Mouse (Mus musculus): ENCODE results near the gene Il17a. TPM values are rescaled to one million over a fixed set of nuclear protein-coding genes. Genes with fewer than 3 reads are reported as not detected.

Gene Il17a
- polyA plus RNA-seq, 1 experiment from 2014 or later: not detected

DNA sequence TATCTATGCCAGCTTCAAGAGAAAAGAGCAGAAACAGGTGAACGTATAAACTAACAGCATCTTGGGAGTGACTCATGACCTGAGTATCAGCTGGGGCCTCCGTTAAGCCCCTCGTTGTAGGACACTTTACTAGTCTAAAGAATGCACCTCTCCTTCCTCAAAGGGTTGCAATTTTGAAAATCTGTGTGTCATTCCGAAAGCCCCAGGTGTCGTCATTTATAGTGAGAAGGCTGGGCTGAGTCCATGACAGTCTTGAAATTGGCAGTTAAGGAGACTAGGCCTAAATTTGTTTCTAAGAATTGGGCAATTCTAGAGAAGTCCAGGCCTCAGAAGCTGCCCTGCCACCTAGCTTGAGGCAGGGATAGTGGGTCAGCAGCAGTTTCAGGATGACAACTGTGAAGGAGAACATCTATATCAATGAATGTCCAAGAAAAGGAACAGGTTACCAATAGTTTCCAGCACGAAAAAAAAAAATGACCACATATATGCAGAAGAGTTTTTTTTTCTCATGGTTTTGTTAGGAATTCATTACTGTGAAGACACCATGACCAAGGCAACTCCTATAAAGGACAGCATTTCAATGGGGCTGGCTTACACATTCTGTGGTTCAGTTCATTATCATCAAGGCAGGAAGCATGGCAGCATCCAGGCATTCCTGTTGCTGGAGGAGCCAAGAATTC, 36.9 kb upstream of the Il17a start:
- Histone ChIP-seq H3K4me2 (ENCODE audit: low read depth, low read length) (no peak overlapping the region), H3K9me3 (replicated peaks; ENCODE audit: control insufficient read depth, low read length) (no peaks in the 10 kb centered on the region), H3K36me3 (replicated peaks; ENCODE audit: control insufficient read depth, insufficient read depth, low read depth, low read length) (no peaks in the 10 kb centered on the region), H3K4me1 (ENCODE audit: control insufficient read depth, insufficient read depth, low read length) (no peaks in the 10 kb centered on the region), H3K4me3 (ENCODE audit: low read depth, low read length) (no peak overlapping the region), H3K27ac (replicated peaks; ENCODE audit: low read depth, low read length) (no peak overlapping the region), H3K27me3 (ENCODE audit: control insufficient read depth, insufficient read depth, low read length) (no peaks in the 10 kb centered on the region), H3K9ac (replicated peaks; ENCODE audit: low read length) (no peak overlapping the region)
- WGBS: 85% methylated on average over 6 of the region's 6 CpGs
- DNase-seq (ENCODE audit: low spot score) (no peak), ATAC-seq (replicated peaks; ENCODE audit: insufficient number of reproducible peaks, low FRiP score, low TSS enrichment, low read depth) (no peak)

GRCm38 (mm10) chr1:20700011-20700410, 30.7 kb upstream of the Il17a start:
- DNase-seq (ENCODE audit: low spot score): peak; percentile 19
- no peak overlapping the region for H3K9ac ChIP-seq (replicated peaks; ENCODE audit: low read length)
- WGBS: 76% methylated on average over 3 of the region's 3 CpGs
- H3K36me3 ChIP-seq (replicated peaks; ENCODE audit: control insufficient read depth, insufficient read depth, low read depth, low read length): no peaks in the 10 kb centered on the region
- ATAC-seq (replicated peaks; ENCODE audit: insufficient number of reproducible peaks, low FRiP score, low TSS enrichment, low read depth): no peak
- H3K27ac ChIP-seq (replicated peaks; ENCODE audit: low read depth, low read length): no peak overlapping the region
- H3K4me2 ChIP-seq (ENCODE audit: low read depth, low read length): no peak overlapping the region
- H3K4me3 ChIP-seq (ENCODE audit: low read depth, low read length): no peak overlapping the region
- no peaks in the 10 kb centered on the region for H3K27me3 ChIP-seq (ENCODE audit: control insufficient read depth, insufficient read depth, low read length)
- H3K4me1 ChIP-seq (ENCODE audit: control insufficient read depth, insufficient read depth, low read length): no peaks in the 10 kb centered on the region
- no peaks in the 10 kb centered on the region for H3K9me3 ChIP-seq (replicated peaks; ENCODE audit: control insufficient read depth, low read length)

DNA sequence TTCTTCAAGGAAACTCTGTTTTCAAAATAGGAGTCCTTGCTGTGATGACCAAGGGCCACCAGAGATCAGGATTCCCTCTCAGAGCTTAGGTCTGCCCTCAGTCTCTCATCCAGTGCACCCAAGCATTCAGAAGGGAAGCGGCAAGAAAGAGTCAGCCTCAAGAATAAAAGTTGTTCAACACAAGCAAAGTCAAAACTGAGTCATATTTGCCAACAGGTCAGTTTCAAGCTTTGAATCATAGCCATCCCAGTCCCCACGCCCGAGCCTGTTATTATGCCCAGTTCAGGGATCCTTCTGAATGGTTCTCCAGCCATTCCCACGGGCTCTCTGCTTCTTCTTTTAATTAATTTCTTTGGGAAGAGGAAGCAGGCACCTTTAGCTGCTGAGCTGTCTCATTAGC, 5.9 kb downstream of the Il17a start:
- Histone ChIP-seq H3K4me1 (ENCODE audit: control insufficient read depth, insufficient read depth, low read length) (no peaks in the 10 kb centered on the region), H3K9me3 (replicated peaks; ENCODE audit: control insufficient read depth, low read length) (no peaks in the 10 kb centered on the region), H3K27me3 (ENCODE audit: control insufficient read depth, insufficient read depth, low read length) (no peaks in the 10 kb centered on the region), H3K4me2 (ENCODE audit: low read depth, low read length) (no peak overlapping the region), H3K36me3 (replicated peaks; ENCODE audit: control insufficient read depth, insufficient read depth, low read depth, low read length) (no peaks in the 10 kb centered on the region), H3K27ac (replicated peaks; ENCODE audit: low read depth, low read length) (no peak overlapping the region), H3K9ac (replicated peaks; ENCODE audit: low read length) (no peak overlapping the region), H3K4me3 (ENCODE audit: low read depth, low read length) (no peak overlapping the region)
- WGBS: 85% methylated on average over 4 of the region's 4 CpGs
- DNase-seq (ENCODE audit: low spot score): no peak
- no peak for ATAC-seq (replicated peaks; ENCODE audit: insufficient number of reproducible peaks, low FRiP score, low TSS enrichment, low read depth)

- H3K27me3 ChIP-seq (ENCODE audit: control insufficient read depth, insufficient read depth, low read length): no peaks in the 10 kb centered on the region
- H3K9me3 ChIP-seq (replicated peaks; ENCODE audit: control insufficient read depth, low read length): no peaks in the 10 kb centered on the region
- no peaks in the 10 kb centered on the region for H3K4me1 ChIP-seq (ENCODE audit: control insufficient read depth, insufficient read depth, low read length)
- H3K27ac ChIP-seq (replicated peaks; ENCODE audit: low read depth, low read length): no peak overlapping the region
- no peak overlapping the region for H3K4me3 ChIP-seq (ENCODE audit: low read depth, low read length)
- WGBS: 81% methylated on average over 2 of the region's 2 CpGs
- ATAC-seq (replicated peaks; ENCODE audit: insufficient number of reproducible peaks, low FRiP score, low TSS enrichment, low read depth) (no peak), DNase-seq (ENCODE audit: low spot score) (no peak)
- no peak overlapping the region for H3K9ac ChIP-seq (replicated peaks; ENCODE audit: low read length)
- H3K36me3 ChIP-seq (replicated peaks; ENCODE audit: control insufficient read depth, insufficient read depth, low read depth, low read length): no peaks in the 10 kb centered on the region
- no peak overlapping the region for H3K4me2 ChIP-seq (ENCODE audit: low read depth, low read length)
Measured at GRCm38 (mm10) chr1:20738483-20738882, 7.8 kb downstream of the Il17a start.

- H3K4me1 ChIP-seq (ENCODE audit: control insufficient read depth, insufficient read depth, low read length): no peaks in the 10 kb centered on the region
- no peak overlapping the region for H3K9ac ChIP-seq (replicated peaks; ENCODE audit: low read length)
- H3K4me3 ChIP-seq (ENCODE audit: low read depth, low read length): no peak overlapping the region
- no peak overlapping the region for H3K27ac ChIP-seq (replicated peaks; ENCODE audit: low read depth, low read length)
- 78% methylated on average over 3 of the region's 3 CpGs for WGBS
- H3K27me3 ChIP-seq (ENCODE audit: control insufficient read depth, insufficient read depth, low read length): no peaks in the 10 kb centered on the region
- DNase-seq (ENCODE audit: low spot score) (no peak), ATAC-seq (replicated peaks; ENCODE audit: insufficient number of reproducible peaks, low FRiP score, low TSS enrichment, low read depth) (no peak)
- H3K4me2 ChIP-seq (ENCODE audit: low read depth, low read length): no peak overlapping the region
- no peaks in the 10 kb centered on the region for H3K36me3 ChIP-seq (replicated peaks; ENCODE audit: control insufficient read depth, insufficient read depth, low read depth, low read length)
- no peaks in the 10 kb centered on the region for H3K9me3 ChIP-seq (replicated peaks; ENCODE audit: control insufficient read depth, low read length)
Measured at GRCm38 (mm10) chr1:20740496-20740998, 9.8 kb downstream of the Il17a start.

DNA sequence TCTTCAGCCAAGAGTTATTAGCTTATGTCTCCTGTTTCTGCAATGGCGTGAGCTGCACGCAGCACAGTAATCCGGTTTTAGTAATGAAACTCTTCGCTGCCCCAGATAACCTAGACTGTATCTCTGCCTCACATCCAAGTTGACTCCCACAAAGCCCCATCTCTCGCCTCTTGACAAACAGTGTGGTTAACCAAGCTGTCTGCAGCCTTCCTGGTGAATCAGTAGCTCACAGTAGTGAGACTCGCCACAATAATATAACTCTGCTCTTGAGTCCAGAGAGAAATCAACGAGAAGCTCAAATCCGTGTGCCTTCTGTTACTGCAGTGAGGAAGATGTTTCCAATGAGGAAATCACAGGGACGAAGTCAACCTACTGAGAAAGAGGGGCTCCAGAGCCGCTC, 23.7 kb downstream of the Il17a start:
- WGBS: 88% methylated on average over 10 of the region's 10 CpGs
- H3K9ac ChIP-seq (replicated peaks; ENCODE audit: low read length): no peak overlapping the region
- no peak for DNase-seq (ENCODE audit: low spot score)
- no peaks in the 10 kb centered on the region for H3K4me1 ChIP-seq (ENCODE audit: control insufficient read depth, insufficient read depth, low read length)
- no peaks in the 10 kb centered on the region for H3K36me3 ChIP-seq (replicated peaks; ENCODE audit: control insufficient read depth, insufficient read depth, low read depth, low read length)
- no peak overlapping the region for H3K4me3 ChIP-seq (ENCODE audit: low read depth, low read length)
- H3K4me2 ChIP-seq (ENCODE audit: low read depth, low read length): no peak overlapping the region
- no peak overlapping the region for H3K27ac ChIP-seq (replicated peaks; ENCODE audit: low read depth, low read length)
- no peaks in the 10 kb centered on the region for H3K9me3 ChIP-seq (replicated peaks; ENCODE audit: control insufficient read depth, low read length)
- ATAC-seq (replicated peaks; ENCODE audit: insufficient number of reproducible peaks, low FRiP score, low TSS enrichment, low read depth): no peak
- H3K27me3 ChIP-seq (ENCODE audit: control insufficient read depth, insufficient read depth, low read length): no peaks in the 10 kb centered on the region

DNA sequence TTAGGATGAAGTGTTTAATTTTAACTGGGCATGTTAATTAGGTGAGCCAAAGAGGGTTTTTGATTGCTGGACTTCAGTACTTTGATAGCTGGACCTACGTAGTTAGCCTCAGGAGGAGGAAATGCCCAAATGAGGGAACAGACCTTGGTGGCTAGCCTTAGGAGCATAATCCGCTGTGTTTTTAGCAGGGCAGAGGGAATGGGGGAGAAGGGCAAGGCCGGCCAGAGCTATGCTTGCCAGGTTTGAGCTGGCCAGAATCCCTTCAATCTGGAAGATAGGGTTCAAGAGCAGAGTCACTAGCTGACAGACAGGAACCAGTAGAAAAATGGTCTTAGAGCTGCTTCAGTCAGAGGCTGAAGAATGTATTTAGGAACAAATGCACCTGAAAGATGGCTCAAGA, 26.9 kb downstream of the Il17a start:
- Histone ChIP-seq H3K4me3 (ENCODE audit: low read depth, low read length) (no peak overlapping the region), H3K36me3 (replicated peaks; ENCODE audit: control insufficient read depth, insufficient read depth, low read depth, low read length) (no peaks in the 10 kb centered on the region), H3K27ac (replicated peaks; ENCODE audit: low read depth, low read length) (no peak overlapping the region), H3K4me1 (ENCODE audit: control insufficient read depth, insufficient read depth, low read length) (no peaks in the 10 kb centered on the region), H3K9ac (replicated peaks; ENCODE audit: low read length) (no peak overlapping the region), H3K27me3 (ENCODE audit: control insufficient read depth, insufficient read depth, low read length) (no peaks in the 10 kb centered on the region), H3K9me3 (replicated peaks; ENCODE audit: control insufficient read depth, low read length) (no peaks in the 10 kb centered on the region), H3K4me2 (ENCODE audit: low read depth, low read length) (no peak overlapping the region)
- 85% methylated on average over 3 of the region's 3 CpGs for WGBS
- ATAC-seq (replicated peaks; ENCODE audit: insufficient number of reproducible peaks, low FRiP score, low TSS enrichment, low read depth) (no peak), DNase-seq (ENCODE audit: low spot score) (no peak)

- Histone ChIP-seq H3K9me3 (replicated peaks; ENCODE audit: control insufficient read depth, low read length) (no peaks in the 10 kb centered on the region), H3K4me2 (ENCODE audit: low read depth, low read length) (no peak overlapping the region), H3K4me1 (ENCODE audit: control insufficient read depth, insufficient read depth, low read length) (no peaks in the 10 kb centered on the region), H3K9ac (replicated peaks; ENCODE audit: low read length) (no peak overlapping the region), H3K27me3 (ENCODE audit: control insufficient read depth, insufficient read depth, low read length) (no peaks in the 10 kb centered on the region), H3K4me3 (ENCODE audit: low read depth, low read length) (no peak overlapping the region), H3K27ac (replicated peaks; ENCODE audit: low read depth, low read length) (no peak overlapping the region), H3K36me3 (replicated peaks; ENCODE audit: control insufficient read depth, insufficient read depth, low read depth, low read length) (no peaks in the 10 kb centered on the region)
- WGBS: 83% methylated on average over 10 of the region's 10 CpGs
- no peak for DNase-seq (ENCODE audit: low spot score)
- ATAC-seq (replicated peaks; ENCODE audit: insufficient number of reproducible peaks, low FRiP score, low TSS enrichment, low read depth): no peak
Measured at GRCm38 (mm10) chr1:20759799-20760198, 29.1 kb downstream of the Il17a start.

Data from embryonic facial prominence, embryonic 11.5 days (tissue).